ENCODE assay signal across 9 mouse cellular contexts in genomic region chr1:187609021-187609852, GRCm38 (mm10). TPM values are rescaled to one million over a fixed set of nuclear protein-coding genes. Genes with fewer than 3 reads are reported as not detected.
DNase-seq lines count a peak whose midpoint lies in the region; ATAC-seq lines count a peak whose summit lies in the region.
"Had no signal": no experiment of that assay in that cellular context is flagged by ENCODE, and none has a peak within 500 bp of the region (broad histone marks: within the 10 kb centered on the region; RNA-seq: fewer than 3 reads in every experiment).

No protein-coding gene starts in this region.

- peak overlapping the region; percentile 55 for H3K9ac ChIP-seq in hindbrain, embryonic 11.5 days (ENCODE audit: low read depth, low read length)
- H3K9ac ChIP-seq in limb, embryonic 13.5 days: peak overlapping the region; percentile 59
- H3K9ac ChIP-seq in neural tube, embryonic 12.5 days: peak overlapping the region; percentile 47

- H3K27ac ChIP-seq in forebrain, embryonic 10.5 days: peak overlapping the region; percentile 58
- no peak overlapping the region for H3K27ac ChIP-seq in hindbrain, embryonic 11.5 days (ENCODE audit: low read depth, low read length)
- no peak overlapping the region for H3K27ac ChIP-seq in limb, embryonic 13.5 days
- no peak overlapping the region for H3K27ac ChIP-seq in neural tube, embryonic 12.5 days

- DNase-seq in urinary bladder, postnatal 14 days (ENCODE audit: low spot score): peak; percentile 23
- DNase-seq in urinary bladder, postnatal 25 days (ENCODE audit: low spot score): no peak
- DNase-seq in forebrain, embryonic 10.5 days (ENCODE audit: extremely low spot score, low spot score): peak; percentile 61
- DNase-seq in hindbrain, embryonic 11.5 days (ENCODE audit: low spot score): peak; percentile 75
- DNase-seq in layer of hippocampus, adult 9-10 months (ENCODE audit: low spot score): no peak

- H3K36me3 ChIP-seq in forebrain, embryonic 10.5 days (replicated peaks): no peaks in the 10 kb centered on the region
- no peaks in the 10 kb centered on the region for H3K36me3 ChIP-seq in hindbrain, embryonic 11.5 days (ENCODE audit: control insufficient read depth, insufficient read depth, low read length)
- no peaks in the 10 kb centered on the region for H3K36me3 ChIP-seq in limb, embryonic 13.5 days
- no peaks in the 10 kb centered on the region for H3K36me3 ChIP-seq in neural tube, embryonic 12.5 days

- H3K9me3 ChIP-seq in forebrain, embryonic 10.5 days: no peaks in the 10 kb centered on the region
- H3K9me3 ChIP-seq in hindbrain, embryonic 11.5 days (ENCODE audit: control insufficient read depth, low read length): no peaks in the 10 kb centered on the region
- H3K9me3 ChIP-seq in limb, embryonic 13.5 days: no peaks in the 10 kb centered on the region
- no peaks in the 10 kb centered on the region for H3K9me3 ChIP-seq in neural tube, embryonic 12.5 days

- WGBS in forebrain, embryonic 10.5 days: under 1% methylated on average over 72 of the region's 72 CpGs
- WGBS in hindbrain, embryonic 11.5 days: under 1% methylated on average over 71 of the region's 72 CpGs
- under 1% methylated on average over 72 of the region's 72 CpGs for WGBS in limb, embryonic 13.5 days
- under 1% methylated on average over 72 of the region's 72 CpGs for WGBS in neural tube, embryonic 12.5 days

- peak overlapping the region; percentile 68 for H3K4me2 ChIP-seq in hindbrain, embryonic 11.5 days (replicated peaks; ENCODE audit: low read depth, low read length)
- peak overlapping the region; percentile 89 for H3K4me2 ChIP-seq in limb, embryonic 13.5 days (replicated peaks)
- H3K4me2 ChIP-seq in neural tube, embryonic 12.5 days (replicated peaks): peak overlapping the region; percentile 88

- peaks cover 64% of the 10 kb centered on the region for H3K4me1 ChIP-seq in forebrain, embryonic 10.5 days
- peaks cover 9% of the 10 kb centered on the region for H3K4me1 ChIP-seq in hindbrain, embryonic 11.5 days (replicated peaks; ENCODE audit: control insufficient read depth, insufficient read depth, low read length)
- peaks cover 49% of the 10 kb centered on the region for H3K4me1 ChIP-seq in limb, embryonic 13.5 days
- H3K4me1 ChIP-seq in neural tube, embryonic 12.5 days: peaks cover 58% of the 10 kb centered on the region

- H3K4me3 ChIP-seq in forebrain, embryonic 10.5 days: peak overlapping the region; percentile 57
- H3K4me3 ChIP-seq in hindbrain, embryonic 11.5 days (ENCODE audit: low read depth, low read length): peak overlapping the region; percentile 41
- peak overlapping the region; percentile 49 for H3K4me3 ChIP-seq in limb, embryonic 13.5 days
- peak overlapping the region; percentile 37 for H3K4me3 ChIP-seq in neural tube, embryonic 12.5 days
- H3K4me3 ChIP-seq: megakaryocyte, embryonic 14.5 days had no signal

- peaks cover 94% of the 10 kb centered on the region for H3K27me3 ChIP-seq in forebrain, embryonic 10.5 days (ENCODE audit: poor library complexity, severe bottlenecking)
- H3K27me3 ChIP-seq in hindbrain, embryonic 11.5 days (ENCODE audit: control insufficient read depth, insufficient read depth, low read length): peaks cover 64% of the 10 kb centered on the region
- H3K27me3 ChIP-seq in limb, embryonic 13.5 days: peaks cover 83% of the 10 kb centered on the region
- H3K27me3 ChIP-seq in neural tube, embryonic 12.5 days (replicated peaks): peaks cover 76% of the 10 kb centered on the region

- ATAC-seq in hindbrain, embryonic 11.5 days (ENCODE audit: low FRiP score): peak; percentile 54; the same call in 1 of the 2 replicates
- no peak for ATAC-seq in limb, embryonic 13.5 days (ENCODE audit: low FRiP score, low read depth)
- peak; percentile 29; the same call in 1 of the 2 replicates for ATAC-seq in neural tube, embryonic 12.5 days (ENCODE audit: low FRiP score, low read depth)
- ATAC-seq in inflammation-experienced regulatory T-cells, adult 6 months: no peak

RNA-seq across cellular contexts. Expression of gene Esrrg, which starts 0.6 kb away (rescaled TPM):
- 1.3 and 1.8 TPM in 2 replicates for polyA plus RNA-seq in forebrain, embryonic 10.5 days (2016; fragmentation: Nextera tagmentation; extraction: Ambion mirVana)
- polyA plus RNA-seq in hindbrain, embryonic 11.5 days (2014; fragmentation: Nextera tagmentation; extraction: Ambion mirVana): 10.2 and 14.6 TPM in 2 replicates
- polyA plus RNA-seq in limb, embryonic 13.5 days (2015; fragmentation: Nextera tagmentation; extraction: Ambion mirVana): 3.1 TPM in 2 replicates
- polyA plus RNA-seq in neural tube, embryonic 12.5 days (2016; fragmentation: Nextera tagmentation; extraction: Ambion mirVana): 15.4 and 17.8 TPM in 2 replicates
- not detected for polyA plus RNA-seq in inflammation-experienced regulatory T-cells, adult 6 months (2017; shearing (Covaris generic))

Comparison
In these comparisons a context has a peak if more than half of its experiments do, and no peak if none do; other contexts are left out.
1. DNase-seq: peak in urinary bladder, postnatal 14 days (single experiment), forebrain, embryonic 10.5 days (single experiment) and hindbrain, embryonic 11.5 days (single experiment); none in urinary bladder, postnatal 25 days (single experiment) and layer of hippocampus, adult 9-10 months (single experiment).
2. ATAC-seq: peak in hindbrain, embryonic 11.5 days (single experiment) and neural tube, embryonic 12.5 days (single experiment); none in limb, embryonic 13.5 days (single experiment) and inflammation-experienced regulatory T-cells, adult 6 months (single experiment).
3. Peak in every context shown above with its lines, with median percentiles within 50 percentile points of each other: H3K4me3 ChIP-seq, H3K4me2 ChIP-seq and H3K9ac ChIP-seq.